Mouse (Mus musculus) brain, embryonic 14.5 days (tissue): ENCODE results near the gene Ttc28.

Source experiments
- CTCF ChIP-seq: fragments of 200-500 bp; IDR thresholded peaks from 2 replicates; pipeline ENCODE4 v1.5.1; 2012; ENCODE audit warnings: inconsistent platforms, mild to moderate bottlenecking, moderate library complexity, borderline replicate concordance; ENCODE audit not compliant: insufficient read depth, insufficient read length; ENCODE audit errors: extremely low read depth
- POLR2A ChIP-seq: fragments of 200-500 bp; IDR thresholded peaks from 2 replicates; pipeline ENCODE4 v1.6.1; 2012; ENCODE audit warnings: mild to moderate bottlenecking, inconsistent platforms, borderline replicate concordance; ENCODE audit not compliant: poor library complexity, insufficient read depth, insufficient read length, severe bottlenecking; ENCODE audit errors: extremely low read depth

DNA sequence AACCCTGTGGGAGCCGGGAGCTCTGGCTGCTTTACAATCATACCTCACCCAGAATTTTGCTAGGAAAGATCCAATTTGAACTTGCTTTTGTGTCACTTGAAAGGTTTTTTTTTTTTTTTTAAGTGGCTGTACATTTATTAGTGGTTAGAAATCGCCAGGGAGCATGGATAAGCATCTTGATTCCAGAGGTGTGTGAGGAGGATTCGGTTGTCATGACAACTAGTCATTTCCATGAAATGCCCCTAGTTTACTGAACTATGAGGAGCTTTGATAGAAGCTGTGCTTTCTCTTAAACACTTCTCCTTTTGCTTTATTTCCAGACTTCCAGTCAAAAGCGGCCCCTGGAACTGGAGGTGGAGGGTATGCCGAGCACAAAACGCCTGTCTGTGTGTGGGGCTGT is 6.4 kb upstream of the Ttc28 start:
- TF ChIP-seq CTCF (no peak), POLR2A (no peak)
